Mouse (Mus musculus) 3T3-L1 (cell line): ENCODE data around the gene Glt1d1.

Experiments
- DNase-seq: peaks from one replicate; pipeline ENCODE4 v3.0.0-alpha.2; 2015; ENCODE audit warnings: low read depth, low spot score

The Glt1d1 gene

DNA sequence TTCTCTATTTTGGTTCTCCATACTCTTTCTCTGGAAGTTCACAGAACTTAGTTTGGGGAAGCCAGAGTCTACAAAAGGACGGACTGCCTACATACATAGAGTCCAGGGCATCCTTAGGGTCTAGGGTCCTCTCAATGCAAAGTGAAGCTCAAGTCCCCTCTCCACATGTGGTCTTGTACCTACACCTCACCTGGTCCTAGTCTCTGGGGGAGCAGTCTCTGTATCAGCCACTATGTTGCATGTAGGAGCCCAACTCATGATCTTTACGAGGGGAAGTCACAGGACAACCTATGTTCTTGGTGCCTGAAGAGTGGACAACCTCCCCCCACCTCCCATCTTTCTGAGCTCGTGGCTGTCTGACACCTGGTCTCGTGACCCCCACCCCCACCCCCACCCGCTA lies 391 bp upstream of the Glt1d1 start:
- no peak for DNase-seq

- no peak for DNase-seq
Measured at GRCm38 (mm10) chr5:127633188-127633587, 1.1 kb downstream of the Glt1d1 start.

DNA sequence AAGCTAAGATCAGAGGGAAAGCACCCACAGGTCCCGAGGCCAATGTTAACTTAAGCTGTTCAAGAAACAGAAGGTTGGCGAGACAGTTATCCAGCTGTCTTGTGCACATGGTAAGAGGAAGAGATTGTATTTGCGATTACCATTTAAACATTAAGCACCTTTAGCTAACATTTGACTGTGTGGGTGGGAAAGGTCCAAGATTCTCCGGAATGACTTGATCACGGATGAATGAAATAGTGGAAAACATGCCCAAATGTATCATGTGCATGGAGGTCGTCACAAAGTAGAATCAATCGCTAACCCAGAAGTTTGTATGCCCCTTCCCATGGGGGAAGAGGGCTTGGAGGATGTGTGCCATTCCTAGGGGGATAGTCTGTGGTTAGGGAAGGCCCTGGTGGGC lies 1.6 kb downstream of the Glt1d1 start:
- DNase-seq, result no peak

DNA sequence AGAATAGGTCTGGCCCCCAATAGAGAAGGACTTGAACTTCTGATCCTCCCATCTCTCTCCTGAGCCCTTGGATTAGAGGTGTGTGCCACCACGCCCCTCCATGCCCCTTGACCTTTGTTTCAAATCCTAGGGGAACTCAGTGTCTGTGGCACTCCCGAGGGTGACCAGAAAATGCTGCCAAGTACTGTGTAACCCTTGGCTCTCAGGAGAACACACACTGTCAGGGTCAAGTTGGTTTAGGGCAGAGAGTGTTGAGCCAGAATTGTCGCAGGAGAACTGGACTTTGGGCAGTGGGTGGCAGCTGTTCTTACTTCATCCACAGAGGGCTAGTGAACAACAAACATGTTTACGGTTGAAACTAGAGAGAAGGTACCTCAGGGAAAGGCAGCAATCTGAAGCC lies 5.6 kb downstream of the Glt1d1 start:
- no peak for DNase-seq

GRCm38 (mm10) chr5:127638177-127638576 lies 6.1 kb downstream of the Glt1d1 start:
- DNase-seq, result no peak

DNA sequence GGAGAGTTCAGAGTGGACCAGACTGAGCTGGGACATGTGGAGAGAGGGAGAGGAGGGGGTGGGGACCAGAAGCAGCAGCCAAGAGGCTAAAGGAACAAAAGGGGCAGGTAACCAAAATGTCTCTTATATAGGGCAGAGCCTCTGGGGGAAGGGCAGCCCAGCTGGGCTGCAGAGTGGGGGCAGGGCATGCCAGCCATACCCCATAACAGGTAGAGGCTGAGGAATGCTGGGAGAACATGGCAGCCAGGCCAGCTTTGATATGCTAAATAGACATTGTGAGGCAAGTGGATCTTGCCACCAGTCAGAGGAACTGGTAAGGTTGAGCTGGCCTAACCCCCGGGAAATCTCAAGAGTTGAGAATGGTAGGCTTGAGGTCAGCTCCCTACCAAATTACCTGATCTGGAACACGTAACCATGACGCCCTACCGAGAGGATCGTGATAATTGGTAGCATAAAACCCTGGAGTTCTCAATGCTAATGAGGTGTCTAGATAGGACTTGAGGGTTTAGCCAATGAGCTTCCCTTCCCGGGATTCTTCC lies 7.1 kb downstream of the Glt1d1 start:
- no peak for DNase-seq

- DNase-seq, result no peak
Measured at GRCm38 (mm10) chr5:127639635-127640034, 7.6 kb downstream of the Glt1d1 start.

GRCm38 (mm10) chr5:127640359-127640758 lies 8.3 kb downstream of the Glt1d1 start:
- no peak for DNase-seq

DNA sequence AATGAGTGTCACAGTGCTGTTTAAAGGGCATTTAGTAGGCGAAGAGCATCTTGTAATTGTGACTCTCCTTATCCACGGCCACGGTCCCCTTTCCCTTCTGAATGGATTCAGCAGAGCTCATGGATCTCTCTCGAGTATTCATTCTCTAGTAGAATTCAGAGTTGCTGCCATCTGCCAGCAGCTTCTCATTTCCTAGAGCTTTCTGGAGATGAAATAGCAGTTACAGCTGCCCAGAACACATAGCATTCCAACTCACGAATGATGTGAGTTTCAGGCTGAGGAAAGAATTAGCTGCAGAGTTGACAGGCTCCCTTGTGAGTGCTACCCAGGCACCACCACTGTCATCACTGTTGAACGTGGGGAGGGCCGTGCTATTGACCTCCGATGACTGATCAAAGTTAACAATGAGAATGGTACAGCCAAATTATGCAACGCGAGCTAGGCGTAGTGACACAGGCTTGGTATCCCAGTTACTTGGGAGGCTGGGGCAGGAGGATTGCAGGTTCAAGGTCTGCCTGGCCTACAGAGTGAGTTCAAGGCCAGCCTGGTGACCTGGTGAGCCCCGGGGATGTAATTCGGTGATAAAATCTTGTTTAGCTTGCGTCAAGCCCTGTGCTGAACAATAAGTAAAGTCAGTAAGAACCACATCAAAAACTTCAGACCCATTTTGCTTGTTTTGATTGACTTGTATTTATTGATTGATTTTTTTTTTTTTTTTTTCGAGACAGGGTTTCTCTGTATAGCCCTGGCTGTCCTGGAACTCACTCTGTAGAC lies 9.3 kb downstream of the Glt1d1 start:
- no peak for DNase-seq

GRCm38 (mm10) chr5:127648046-127648445 lies 16.0 kb downstream of the Glt1d1 start:
- peak; percentile 5 for DNase-seq

- DNase-seq, result no peak
Measured at GRCm38 (mm10) chr5:127649077-127649476, 17.0 kb downstream of the Glt1d1 start.

DNA sequence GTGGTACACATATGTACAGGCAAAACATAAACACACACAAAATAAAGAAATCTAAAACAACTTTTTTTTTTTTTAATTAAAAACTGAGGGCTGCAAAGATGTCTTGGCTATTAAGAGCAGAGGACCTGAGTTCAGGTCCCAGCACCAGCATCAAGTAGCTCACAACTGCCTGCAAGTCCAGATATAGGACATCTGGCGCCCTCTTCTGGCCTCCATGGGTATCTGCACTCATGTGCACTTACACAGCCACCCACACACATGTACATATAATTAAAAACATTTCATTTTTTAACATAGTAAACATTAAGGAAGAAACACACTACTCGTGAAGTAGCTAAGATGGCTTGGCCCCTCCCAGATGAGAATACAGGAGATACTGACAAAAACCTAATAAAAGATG lies 26.2 kb downstream of the Glt1d1 start:
- no peak for DNase-seq

- no peak for DNase-seq
Measured at GRCm38 (mm10) chr5:127659312-127659711, 27.2 kb downstream of the Glt1d1 start.

GRCm38 (mm10) chr5:127660267-127660666 lies 28.2 kb downstream of the Glt1d1 start:
- no peak for DNase-seq

DNA sequence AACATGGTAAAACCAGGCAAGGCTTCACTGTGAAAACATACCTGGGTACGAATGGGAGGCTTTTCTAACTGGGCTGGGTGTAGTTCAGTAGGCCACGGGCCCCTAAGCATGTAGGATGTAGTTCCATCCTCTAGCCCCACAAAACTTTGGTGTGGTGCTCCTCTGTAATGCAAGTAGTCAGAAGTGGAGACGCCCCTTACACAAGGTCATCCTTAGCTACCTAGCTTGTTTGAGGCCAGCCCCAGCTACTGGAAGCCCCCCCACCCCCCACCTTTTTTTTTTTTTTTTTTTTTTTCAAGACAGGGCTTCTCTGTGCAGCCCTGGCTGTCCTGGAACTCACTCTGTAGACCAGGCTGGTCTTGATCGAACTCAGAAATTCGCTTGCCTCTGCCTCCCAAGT lies 28.9 kb downstream of the Glt1d1 start:
- DNase-seq, result no peak

GRCm38 (mm10) chr5:127673913-127674312 lies 41.9 kb downstream of the Glt1d1 start:
- DNase-seq, result no peak

GRCm38 (mm10) chr5:127677561-127677960 lies 45.5 kb downstream of the Glt1d1 start:
- DNase-seq, result no peak

DNA sequence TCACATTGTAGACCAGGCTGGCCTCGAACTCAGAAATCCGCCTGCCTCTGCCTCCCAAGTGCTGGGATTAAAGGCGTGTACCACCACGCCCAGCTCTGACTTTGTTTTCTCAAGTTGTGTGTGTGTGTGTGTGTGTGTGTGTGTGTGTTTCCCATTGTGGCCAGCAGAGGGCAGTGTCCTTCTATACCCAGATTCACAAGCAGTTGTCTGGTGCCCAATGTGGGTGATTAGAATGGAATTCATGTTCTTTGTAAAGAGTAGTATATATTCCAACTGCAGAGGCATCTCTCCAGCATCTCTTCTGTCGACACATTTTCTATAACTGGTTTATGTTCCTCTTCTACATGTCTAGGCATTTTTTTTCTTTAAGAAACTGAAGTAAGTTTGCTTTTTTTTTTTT lies 46.4 kb downstream of the Glt1d1 start:
- DNase-seq, result peak; percentile 7

DNA sequence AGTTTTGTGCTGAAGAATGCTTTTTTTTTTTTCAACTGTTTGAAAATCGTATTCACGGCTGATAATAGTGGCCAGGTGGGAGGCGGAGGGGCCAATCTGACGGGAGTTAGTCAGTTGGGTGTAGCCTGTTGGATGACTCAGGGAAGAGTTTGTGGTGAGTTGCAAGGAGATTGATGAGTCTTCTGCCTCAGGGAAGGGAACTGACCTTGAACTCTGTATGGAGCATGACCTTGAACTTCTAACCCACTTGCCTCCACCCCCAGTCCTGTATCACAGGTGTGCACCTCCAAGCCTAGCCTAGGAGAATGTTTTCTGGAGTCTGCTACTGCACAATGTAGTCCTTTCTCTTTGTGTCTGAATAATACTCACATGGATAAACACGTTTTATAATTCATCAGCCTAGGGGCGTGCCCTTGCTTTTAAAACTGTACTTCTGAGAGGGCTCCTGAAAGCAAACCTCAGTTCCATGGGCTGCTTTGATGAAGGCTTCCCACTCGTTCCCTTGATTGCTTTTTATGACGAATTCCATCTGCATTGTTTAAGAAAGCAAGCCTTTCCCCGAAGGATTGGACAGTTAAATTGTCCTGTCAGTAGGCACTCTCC lies 56.6 kb downstream of the Glt1d1 start:
- DNase-seq, result no peak

GRCm38 (mm10) chr5:127691085-127691484 lies 59.0 kb downstream of the Glt1d1 start:
- no peak for DNase-seq

GRCm38 (mm10) chr5:127691581-127691980 lies 59.5 kb downstream of the Glt1d1 start:
- no peak for DNase-seq

- no peak for DNase-seq
Measured at GRCm38 (mm10) chr5:127695898-127696297, 63.8 kb downstream of the Glt1d1 start.

GRCm38 (mm10) chr5:127696602-127697001 lies 64.5 kb downstream of the Glt1d1 start:
- DNase-seq, result no peak
